Mouse (Mus musculus) MEL (cell line): ENCODE measurements around the gene Gpr156.

Source experiments
- CHD2 ChIP-seq: IDR thresholded peaks from 2 replicates; pipeline ENCODE4 v1.6.1; 2011; ENCODE audit warnings: low read length, improper control_type of control experiment
- CTCF ChIP-seq, 3 experiments: IDR thresholded peaks in 2 of 3; conservative IDR thresholded peaks in 1 of 3; 2 replicates each; pipeline ENCODE4 v1.5.1; 2011 to 2012; ENCODE audit warnings: low read length in 3 of 3, low read depth in 2 of 3, mild to moderate bottlenecking in 2 of 3, improper control_type of control experiment in 1 of 3, inconsistent platforms in 1 of 3, mixed read lengths in 1 of 3, moderate library complexity in 1 of 3; ENCODE audit not compliant: control insufficient read depth in 1 of 3, insufficient read depth in 1 of 3, poor library complexity in 1 of 3, severe bottlenecking in 1 of 3
- EP300 ChIP-seq, 2 experiments: IDR thresholded peaks; 2 replicates each; pipeline ENCODE4 v1.6.1; 2011; ENCODE audit warnings: improper control_type of control experiment in 2 of 2, low read length in 2 of 2, low read depth in 1 of 2, mild to moderate bottlenecking in 1 of 2
- HCFC1 ChIP-seq: IDR thresholded peaks from 2 replicates; pipeline ENCODE4 v1.6.1; 2012; ENCODE audit warnings: low read depth, mild to moderate bottlenecking, inconsistent platforms, low read length, improper control_type of control experiment, moderate library complexity
- MAFK ChIP-seq: IDR thresholded peaks from 2 replicates; pipeline ENCODE4 v1.6.1; 2011; ENCODE audit warnings: low read depth, mild to moderate bottlenecking, low read length, improper control_type of control experiment, borderline replicate concordance
- MAX ChIP-seq: IDR thresholded peaks from 2 replicates; pipeline ENCODE4 v1.6.1; 2011; ENCODE audit warnings: low read length, improper control_type of control experiment
- NELFE ChIP-seq: IDR thresholded peaks from 2 replicates; pipeline ENCODE4 v1.6.1; 2011; ENCODE audit warnings: low read depth, low read length, improper control_type of control experiment
- POLR2A ChIP-seq, 2 experiments: IDR thresholded peaks; 2 replicates each; pipeline ENCODE4 v1.6.1; 2011 to 2012; ENCODE audit warnings: low read length in 2 of 2, mild to moderate bottlenecking in 2 of 2, control low read depth in 1 of 2, improper control_type of control experiment in 1 of 2, low read depth in 1 of 2, moderate library complexity in 1 of 2; ENCODE audit not compliant: control insufficient read depth in 1 of 2, insufficient read depth in 1 of 2, poor library complexity in 1 of 2
- RAD21 ChIP-seq: IDR thresholded peaks from 2 replicates; pipeline ENCODE4 v1.6.1; 2011; ENCODE audit warnings: mild to moderate bottlenecking, low read depth, low read length, improper control_type of control experiment

DNA sequence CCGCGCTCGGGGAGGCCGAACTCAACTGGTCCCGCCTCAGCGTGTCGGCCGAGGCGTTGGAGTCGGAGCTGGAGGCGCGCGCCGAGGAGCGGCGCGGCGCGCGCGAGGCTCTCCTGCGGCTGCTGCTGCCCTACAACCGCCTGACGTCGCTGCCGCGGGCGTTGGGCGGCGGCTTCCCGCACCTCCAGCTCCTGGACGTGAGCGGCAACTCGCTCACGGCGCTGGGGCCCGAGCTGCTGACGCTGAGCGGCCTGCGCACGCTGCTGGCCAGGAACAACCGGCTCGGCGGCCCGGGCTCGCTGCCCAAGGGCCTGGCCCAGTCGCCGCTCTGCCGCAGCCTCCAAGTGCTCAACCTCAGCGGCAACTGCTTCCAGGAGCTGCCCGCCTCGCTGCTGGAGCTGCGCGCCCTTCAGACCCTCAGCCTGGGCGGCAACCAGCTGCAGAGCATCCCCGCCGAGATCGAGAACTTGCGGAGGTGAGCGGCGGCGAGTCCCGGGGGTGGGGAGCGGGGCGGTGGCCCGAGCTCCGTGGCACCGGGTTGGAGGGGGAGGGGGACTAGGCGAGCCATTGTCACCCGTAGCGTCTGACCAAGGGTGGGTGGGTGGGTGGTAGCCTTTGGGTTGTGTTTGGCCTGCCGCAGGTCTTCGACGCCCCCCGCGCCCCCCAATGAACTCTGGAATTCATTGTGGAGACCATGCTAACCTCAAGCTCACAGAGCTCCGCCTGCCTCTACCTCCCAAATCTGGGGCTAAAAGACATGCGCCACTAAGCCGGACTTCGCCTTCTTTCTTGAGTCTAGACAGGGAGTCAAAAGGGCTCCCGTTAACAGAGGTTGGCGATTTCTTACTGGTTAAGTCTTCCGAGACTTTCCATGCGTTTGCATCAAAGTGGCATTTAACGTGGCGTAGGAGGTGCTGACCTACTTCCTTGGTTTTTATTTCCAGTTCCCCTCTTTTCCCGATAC, 47.5 kb upstream of the Gpr156 start:
- TF ChIP-seq NELFE, result no peak
- TF ChIP-seq MAX, result 0 out of 2 replicates have a peak, but pooled peaks have one; percentile 25
- no peak for TF ChIP-seq CTCF (IDR thresholded peaks at IDR 0.05 in 2 of 3, conservative IDR thresholded peaks at IDR 0.05 in 1 of 3; ENCODE audit: control insufficient read depth in 1 of 3, insufficient read depth in 1 of 3, low read depth in 2 of 3, low read length in 3 of 3, poor library complexity in 1 of 3, severe bottlenecking in 1 of 3)
- TF ChIP-seq MAFK, result no peak
- no peak for TF ChIP-seq POLR2A (IDR thresholded peaks at IDR 0.05; ENCODE audit: control insufficient read depth in 1 of 2, insufficient read depth in 1 of 2, low read depth in 1 of 2, low read length in 2 of 2, poor library complexity in 1 of 2)
- no peak for TF ChIP-seq EP300 (IDR thresholded peaks at IDR 0.05; ENCODE audit: low read depth in 1 of 2, low read length in 2 of 2)
- no peak for TF ChIP-seq CHD2
- no peak for TF ChIP-seq RAD21
- TF ChIP-seq HCFC1, result no peak
